Comparison of ENCODE assay signal across 14 mouse cellular contexts in genomic region chr5:119332621-119333020, GRCm38 (mm10).
DNase-seq lines count a peak whose midpoint lies in the region; ATAC-seq and TF ChIP-seq lines count a peak whose summit lies in the region.
"Had no signal": no experiment of that assay in that cellular context is flagged by ENCODE, and none has a peak within 500 bp of the region (broad histone marks: within the 10 kb centered on the region; RNA-seq: fewer than 3 reads in every experiment).

No protein-coding gene starts in this region.

- TF ChIP-seq CTCF in gastrocnemius, adult 2 months (IDR thresholded peaks at IDR 0.05), result no peak

- peak; percentile 45 for DNase-seq in gastrocnemius, adult 2 months
- DNase-seq in gastrocnemius, postnatal 14 days, result no peak
- peak; percentile 22 to 56 for DNase-seq in heart, adult 9 months (ENCODE audit: low spot score in 2 of 2)
- DNase-seq in heart, postnatal 4 days, result peak; percentile 61
- no peak for DNase-seq in thymus, postnatal 4 days
- DNase-seq in forebrain, embryonic 11.5 days (ENCODE audit: low spot score), result no peak
- no peak for DNase-seq in urinary bladder, postnatal 25 days (ENCODE audit: low spot score)
- DNase-seq: gastrocnemius, postnatal 10 days; kidney, adult 2 months; lung, adult 18-20 months had no signal

- H3K27me3 ChIP-seq in stomach, embryonic 14.5 days (ENCODE audit: control insufficient read depth, insufficient read depth, low read length), result no peaks in the 10 kb centered on the region
- no peaks in the 10 kb centered on the region for H3K27me3 ChIP-seq in forebrain, embryonic 11.5 days (ENCODE audit: control insufficient read depth, insufficient read depth, low read length)
- H3K27me3 ChIP-seq: embryonic facial prominence, embryonic 15.5 days; forebrain, embryonic 15.5 days had no signal

- H3K4me2 ChIP-seq in stomach, embryonic 14.5 days (replicated peaks; ENCODE audit: low read depth, low read length), result no peak overlapping the region
- no peak overlapping the region for H3K4me2 ChIP-seq in forebrain, embryonic 11.5 days (ENCODE audit: low read depth, low read length, severe bottlenecking)
- H3K4me2 ChIP-seq: embryonic facial prominence, embryonic 15.5 days; forebrain, embryonic 15.5 days; hindbrain, embryonic 13.5 days had no signal

- no peak overlapping the region for H3K27ac ChIP-seq in gastrocnemius, adult 2 months
- no peak overlapping the region for H3K27ac ChIP-seq in stomach, embryonic 14.5 days (ENCODE audit: low read length)
- H3K27ac ChIP-seq in forebrain, embryonic 11.5 days (ENCODE audit: low read depth, low read length), result no peak overlapping the region
- H3K27ac ChIP-seq: embryonic facial prominence, embryonic 15.5 days; forebrain, embryonic 15.5 days; hindbrain, embryonic 13.5 days had no signal

- no peak overlapping the region for H3K4me3 ChIP-seq in gastrocnemius, adult 2 months
- no peak overlapping the region for H3K4me3 ChIP-seq in stomach, embryonic 14.5 days (ENCODE audit: low read depth, low read length)
- no peak overlapping the region for H3K4me3 ChIP-seq in forebrain, embryonic 11.5 days (ENCODE audit: low read depth, low read length)
- H3K4me3 ChIP-seq: embryonic facial prominence, embryonic 15.5 days; forebrain, embryonic 15.5 days; hindbrain, embryonic 13.5 days had no signal

- H3K9ac ChIP-seq in stomach, embryonic 14.5 days (replicated peaks; ENCODE audit: low read depth, low read length), result no peak overlapping the region
- H3K9ac ChIP-seq in forebrain, embryonic 11.5 days (ENCODE audit: low read length), result no peak overlapping the region
- H3K9ac ChIP-seq: embryonic facial prominence, embryonic 15.5 days; forebrain, embryonic 15.5 days; hindbrain, embryonic 13.5 days had no signal

- H3K9me3 ChIP-seq in stomach, embryonic 14.5 days (ENCODE audit: control insufficient read depth, low read depth, low read length), result no peaks in the 10 kb centered on the region
- H3K9me3 ChIP-seq in forebrain, embryonic 11.5 days (ENCODE audit: control insufficient read depth, low read length), result no peaks in the 10 kb centered on the region
- H3K9me3 ChIP-seq: embryonic facial prominence, embryonic 15.5 days; forebrain, embryonic 15.5 days; hindbrain, embryonic 13.5 days had no signal

- intact Hi-C loops in gastrocnemius, adult 2 months (cut with DNase I), result no loop called here
- intact Hi-C loops in gastrocnemius, postnatal 14 days (cut with DNase I; ENCODE audit: low total_unique reads), result no loop called here

- no peaks in the 10 kb centered on the region for H3K4me1 ChIP-seq in stomach, embryonic 14.5 days (ENCODE audit: control insufficient read depth, insufficient read depth, low read length)
- no peaks in the 10 kb centered on the region for H3K4me1 ChIP-seq in forebrain, embryonic 11.5 days (replicated peaks; ENCODE audit: control insufficient read depth, insufficient read depth, low read length)
- H3K4me1 ChIP-seq: embryonic facial prominence, embryonic 15.5 days; forebrain, embryonic 15.5 days; hindbrain, embryonic 13.5 days had no signal

- H3K36me3 ChIP-seq in stomach, embryonic 14.5 days (ENCODE audit: control insufficient read depth, insufficient read depth, low read length), result no peaks in the 10 kb centered on the region
- no peaks in the 10 kb centered on the region for H3K36me3 ChIP-seq in forebrain, embryonic 11.5 days (ENCODE audit: control insufficient read depth, insufficient read depth, low read length)
- H3K36me3 ChIP-seq: embryonic facial prominence, embryonic 15.5 days; forebrain, embryonic 15.5 days; hindbrain, embryonic 13.5 days had no signal

- 12% methylated on average over 7 of the region's 7 CpGs for WGBS in stomach, embryonic 14.5 days
- 84% methylated on average over 7 of the region's 7 CpGs for WGBS in forebrain, embryonic 11.5 days

- ATAC-seq in stomach, embryonic 14.5 days (ENCODE audit: insufficient number of reproducible peaks, insufficient read depth, low FRiP score, low read depth), result peak; percentile 53; the same call in 1 of the 2 replicates
- no peak for ATAC-seq in forebrain, embryonic 11.5 days (replicated peaks; ENCODE audit: low FRiP score)
- ATAC-seq: forebrain, embryonic 15.5 days had no signal

Comparison
In these comparisons a context has a peak if more than half of its experiments do, and no peak if none do; other contexts are left out.
1. DNase-seq: peak in gastrocnemius, adult 2 months (single experiment), heart, adult 9 months (2 of 2) and heart, postnatal 4 days (single experiment); none in gastrocnemius, postnatal 14 days (single experiment), thymus, postnatal 4 days (single experiment), forebrain, embryonic 11.5 days (single experiment) and urinary bladder, postnatal 25 days (single experiment).